Mouse (Mus musculus) heart, adult 2 months (tissue): ENCODE results near the gene Pheta1.
A peak's percentile ranks its signal among the peaks of the same experiment; 100 is the strongest.

ENCODE experiments used
- CTCF ChIP-seq: fragments of 200-600 bp; IDR thresholded peaks from 2 replicates; pipeline ENCODE4 v1.8.1; 2022; ENCODE audit warnings: antibody characterized with exemption, mild to moderate bottlenecking, moderate library complexity
- POLR2A ChIP-seq: fragments of 200-500 bp; IDR thresholded peaks from 2 replicates; pipeline ENCODE4 v1.6.1; 2011; ENCODE audit warnings: mild to moderate bottlenecking, low read depth, low read length, control low read depth; ENCODE audit not compliant: insufficient read depth

DNA sequence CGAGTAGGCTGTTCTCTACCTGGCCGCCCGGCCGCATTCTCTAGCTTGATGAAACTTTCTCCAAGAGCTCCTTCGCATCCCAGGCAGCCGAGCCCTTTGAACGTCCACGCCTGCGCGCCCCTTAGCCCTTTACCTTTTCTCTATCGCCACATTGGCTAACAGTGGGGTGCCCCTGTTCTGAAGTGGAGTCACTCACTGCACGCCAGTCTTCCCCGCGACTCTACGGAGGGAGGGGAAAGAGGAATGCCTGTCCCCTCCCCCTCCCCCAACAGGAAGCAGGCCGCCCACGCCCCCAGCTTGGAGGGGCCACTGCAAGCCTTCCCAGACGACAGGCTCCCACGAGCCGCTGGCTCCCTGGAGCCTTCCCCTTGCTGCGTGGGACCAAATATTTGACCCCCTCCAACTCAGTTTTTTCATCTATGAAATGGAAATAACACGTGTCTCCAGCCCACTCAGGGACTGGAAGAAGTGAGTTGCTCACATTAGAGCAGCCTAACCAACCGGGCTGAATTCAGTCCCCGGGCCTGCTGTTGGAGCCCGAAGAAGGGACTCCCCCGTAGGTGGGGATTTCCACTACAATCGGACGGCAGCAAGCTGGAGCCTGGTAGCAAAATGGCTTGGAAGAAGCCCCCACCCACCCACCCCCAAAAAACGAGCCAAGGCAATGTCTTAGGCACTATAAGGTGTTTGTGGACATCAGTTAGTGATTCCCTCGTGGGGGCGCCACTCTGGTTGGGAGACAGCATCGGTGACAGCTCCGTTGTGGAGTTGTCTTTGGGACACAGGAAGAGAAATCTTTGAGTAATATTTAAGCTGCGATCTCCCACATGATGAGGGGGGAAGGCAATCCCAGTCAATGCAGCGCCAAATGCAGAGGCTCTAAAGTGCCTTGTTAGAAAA lies 11.1 kb upstream of the Pheta1 start, which contains the start of gene Sh2b3:
- peak; percentile 36; the same call in 1 of the 2 replicates for TF ChIP-seq POLR2A
- peak; percentile 4; the same call in 1 of the 2 replicates for TF ChIP-seq CTCF
